Mouse (Mus musculus): ENCODE measurements at regions not wholly inside any gene's neighbourhood (a gene's known extent, or its start where the extent isn't known, plus 50 kb on each side); places are given as distances from the start of the nearest gene placed in this dataset.

DNA sequence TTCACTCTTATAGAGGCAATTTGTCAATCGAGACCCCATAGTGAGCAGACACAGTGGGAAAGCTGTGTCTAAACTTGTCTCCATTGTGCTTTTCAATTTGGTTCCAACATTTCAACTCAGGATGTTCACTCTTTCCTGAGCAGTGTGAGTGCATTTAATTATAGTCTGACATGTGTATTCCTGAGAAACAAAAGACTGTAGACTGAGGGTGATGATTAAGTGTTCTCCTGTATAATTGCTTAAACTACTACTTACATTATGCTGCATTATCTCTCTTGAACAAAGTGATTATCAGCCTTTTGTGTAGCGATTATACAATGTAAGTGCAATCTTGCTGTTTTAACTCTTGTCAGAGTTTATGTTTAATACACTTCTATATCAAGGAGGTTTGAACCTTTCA, 87.9 kb downstream of the 1700008P02Rik start:
- no peak for DNase-seq

DNA sequence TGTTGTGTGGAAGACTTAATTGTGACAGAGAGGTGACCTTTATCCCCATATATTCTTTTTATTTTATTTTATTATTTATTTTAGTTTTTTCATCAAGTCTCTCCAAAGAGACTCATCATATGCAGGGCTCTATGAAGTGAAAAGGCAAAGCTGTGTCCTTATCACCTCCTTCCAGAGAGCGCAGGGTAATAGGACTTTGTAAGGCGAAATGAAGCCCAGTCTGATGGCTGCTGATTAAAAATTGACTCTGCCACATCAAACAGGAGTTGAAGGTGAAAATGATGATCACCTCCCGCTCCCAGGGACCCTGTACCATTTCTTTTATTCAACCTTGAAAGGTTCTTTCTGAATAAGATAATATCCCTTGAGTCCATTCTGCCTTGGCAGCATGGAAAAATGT, 94.3 kb downstream of the 1700008P02Rik start:
- no peak for DNase-seq

DNA sequence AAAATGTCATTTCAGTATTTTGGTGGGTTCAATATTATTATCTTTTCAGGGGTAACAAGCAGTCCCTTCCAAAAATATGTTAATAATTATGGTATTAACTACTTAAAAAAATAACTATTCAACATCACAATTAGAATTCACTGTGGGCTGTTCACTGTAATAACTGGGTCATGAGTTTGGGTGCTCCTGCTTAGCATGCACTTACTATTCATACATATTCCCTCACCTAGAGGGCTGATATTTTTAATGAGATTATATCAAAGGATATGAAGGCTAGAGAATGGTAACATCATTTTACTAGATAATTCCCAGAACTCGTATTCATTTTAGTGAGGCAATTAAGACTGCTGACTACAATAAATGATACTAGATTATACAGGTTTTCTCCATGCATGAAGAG, 95.1 kb downstream of the 1700008P02Rik start:
- DNase-seq, result no peak

DNA sequence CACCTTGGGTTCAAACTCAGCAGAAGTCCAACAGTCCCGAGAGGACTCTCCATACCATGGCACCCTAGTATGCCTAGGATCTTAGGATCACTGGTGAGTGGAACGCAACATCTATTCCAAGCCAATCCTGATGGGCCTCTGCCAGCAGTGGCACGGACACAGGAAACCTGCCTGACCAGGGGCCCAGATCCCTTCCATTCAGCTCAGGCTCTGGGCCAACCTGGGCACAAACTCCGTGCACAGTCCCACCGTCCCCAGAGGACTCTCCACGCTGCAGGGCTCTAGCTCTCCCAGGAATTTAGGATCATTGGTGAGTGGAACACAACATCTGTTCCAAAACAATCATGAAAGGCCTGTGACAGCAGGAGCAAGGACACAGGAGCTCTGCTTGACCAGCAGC, 108.9 kb downstream of the 1700008P02Rik start:
- DNase-seq, result no peak

DNA sequence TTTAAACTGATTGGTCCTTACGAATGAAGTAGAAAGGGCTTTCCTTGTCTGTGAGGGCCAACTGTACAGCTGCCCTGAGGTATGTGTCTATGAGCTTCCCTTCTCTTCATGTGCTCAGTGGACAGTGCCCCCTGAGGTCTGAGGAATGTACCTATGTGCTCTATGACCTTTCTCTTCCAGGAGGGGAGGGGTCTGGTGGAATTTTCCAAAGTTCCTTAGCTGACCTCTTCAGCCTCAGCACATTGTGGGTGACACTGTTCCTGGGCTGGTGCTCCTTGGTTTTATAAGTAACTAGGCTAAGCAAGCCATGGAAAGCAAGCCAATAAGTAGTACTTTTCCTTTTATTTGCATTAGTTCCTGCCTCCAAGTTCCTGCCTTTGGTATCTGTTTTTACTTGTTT, 116.1 kb downstream of the 1700008P02Rik start:
- DNase-seq, result peak; percentile 18 to 67

DNA sequence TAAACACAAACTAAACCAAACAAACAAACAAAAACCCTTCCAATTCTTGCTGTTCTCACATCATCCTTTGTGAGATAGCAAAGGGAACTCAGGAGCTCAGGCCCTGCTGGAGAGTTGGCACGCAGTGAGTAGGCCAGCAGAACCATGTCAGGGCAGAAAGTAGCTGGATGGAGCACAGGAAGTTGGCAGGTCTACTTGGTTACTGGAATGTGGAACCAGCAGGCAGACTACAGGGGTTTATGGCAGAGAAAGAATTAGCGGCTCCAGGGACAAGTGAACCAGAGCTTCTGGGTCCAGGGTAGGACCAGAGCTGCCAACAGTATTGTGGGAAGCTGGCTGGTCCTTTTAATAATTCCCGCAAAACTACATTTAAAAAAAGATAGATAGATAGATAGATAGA, 136.2 kb downstream of the 1700008P02Rik start:
- no peak for DNase-seq

DNA sequence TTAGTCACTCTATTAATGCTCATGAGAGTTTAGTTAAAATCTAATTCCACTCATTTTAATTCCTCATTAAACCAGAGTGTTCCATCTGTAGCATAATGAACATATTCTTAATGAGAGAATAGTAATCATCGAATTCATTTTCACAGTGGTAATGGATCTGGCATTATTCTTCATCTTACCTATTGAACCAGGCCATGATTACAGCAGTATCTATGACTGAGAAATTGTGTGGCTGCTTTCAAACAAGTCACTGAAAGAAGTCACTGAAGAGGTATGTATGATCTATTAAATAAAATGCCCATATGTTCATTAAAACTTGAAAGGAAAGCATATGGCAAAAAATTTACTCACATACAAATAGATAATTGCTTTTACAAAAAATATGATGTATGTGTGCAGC, 138.6 kb downstream of the 1700008P02Rik start:
- DNase-seq, result no peak
